Mouse (Mus musculus) megakaryocyte, embryonic 14.5 days (primary cell): ENCODE results near the gene Gtf2f1. TPM values are rescaled to one million over a fixed set of nuclear protein-coding genes. Genes with fewer than 3 reads are reported as not detected.
"Not testable (repeated sequence)": the region's sequence is repeated elsewhere in the genome, so short reads cannot be mapped to it uniquely, and the experiment has no call there.

Experiments used
- H3K27me3 ChIP-seq: replicated peaks from 2 replicates; pipeline ENCODE3; 2012; ENCODE audit warnings: inconsistent platforms
- H3K36me3 ChIP-seq: replicated peaks from 2 replicates; pipeline ENCODE3; 2012; ENCODE audit warnings: low read length, inconsistent platforms, mixed read lengths
- H3K4me1 ChIP-seq: 2 replicates; pipeline ENCODE4 v1.6.1; 2012; ENCODE audit warnings: inconsistent platforms
- H3K4me3 ChIP-seq: replicated peaks from 2 replicates; pipeline ENCODE3; 2012; ENCODE audit warnings: moderate library complexity, mild to moderate bottlenecking, inconsistent platforms
- H3K9me3 ChIP-seq: 2 replicates; pipeline ENCODE4 v1.6.1; 2012; ENCODE audit warnings: inconsistent platforms
- FLI1 ChIP-seq: IDR thresholded peaks from 2 replicates; pipeline ENCODE4 v1.6.1; 2012; ENCODE audit warnings: low read length, inconsistent platforms, mixed read lengths
- GATA1 ChIP-seq: IDR thresholded peaks from 3 replicates; pipeline ENCODE4 v1.6.1; 2012; ENCODE audit warnings: mixed read lengths, low read length, inconsistent platforms, borderline replicate concordance
- polyA plus RNA-seq: library from polyadenylated mRNA; stranded (reverse); fragments of >175 nt; gene quantifications from 2 replicates; pipeline ENCODE4 v1.2.3, GENCODE M21; 2012; ENCODE audit warnings: low replicate concordance; ENCODE audit not compliant: insufficient read depth

Gtf2f1 gene
- polyA plus RNA-seq: 61.0 and 154 TPM in 2 replicates

GRCm38 (mm10) chr17:57011236-57012141 is at the start of gene Gtf2f1, which contains the start of gene Gm17949:
Gtf2f1 (minus strand) TSS chr17:57011288.
Gm17949 (plus strand) TSS chr17:57011469.
- TF ChIP-seq FLI1 (peak; percentile 21; the same call in 1 of the 2 replicates), GATA1 (no peak)
- Histone ChIP-seq H3K4me1 (peaks cover 58% of the 10 kb centered on the region), H3K4me3 (peak within 1 kb of the TSS; percentile 93)

GRCm38 (mm10) chr17:57060231-57060801 is 49.2 kb upstream of the Gtf2f1 start:
- peak overlapping the region; percentile 91 for H3K4me3 ChIP-seq
- peaks cover 76% of the 10 kb centered on the region for H3K27me3 ChIP-seq
- TF ChIP-seq GATA1: 0 out of 3 replicates have a peak, but pooled peaks have one; percentile 20
- no peak for TF ChIP-seq FLI1

More at GRCm38 (mm10) chr17:57011236-57012141, at the start of gene Gtf2f1, which contains the start of gene Gm17949:
- H3K27me3 ChIP-seq: no peaks in the 10 kb centered on the region
- peaks cover 30% of the 10 kb centered on the region for H3K36me3 ChIP-seq
- H3K9me3 ChIP-seq: no peaks in the 10 kb centered on the region

GRCm38 (mm10) chr17:57059486-57059977 is 48.4 kb upstream of the Gtf2f1 start, which contains the start of gene Slc25a23:
Slc25a23 (minus strand) TSS chr17:57059863.
- peaks cover 73% of the 10 kb centered on the region for H3K27me3 ChIP-seq
- H3K36me3 ChIP-seq: no peaks in the 10 kb centered on the region
- H3K4me3 ChIP-seq: peak within 1 kb of the TSS; percentile 91
- TF ChIP-seq GATA1 (no peak), FLI1 (no peak)
- peaks cover 43% of the 10 kb centered on the region for H3K4me1 ChIP-seq
- no peaks in the 10 kb centered on the region for H3K9me3 ChIP-seq

More at GRCm38 (mm10) chr17:57060231-57060801, 49.2 kb upstream of the Gtf2f1 start:
- Histone ChIP-seq H3K9me3 (no peaks in the 10 kb centered on the region), H3K36me3 (peaks cover under 1% of the 10 kb centered on the region), H3K4me1 (peaks cover 47% of the 10 kb centered on the region)

GRCm38 (mm10) chr17:57058891-57059485 is 47.9 kb upstream of the Gtf2f1 start, which contains the start of gene Crb3:
Crb3 (plus strand) TSS chr17:57059105.
- Histone ChIP-seq H3K36me3 (no peaks in the 10 kb centered on the region), H3K4me3 (peak within 1 kb of the TSS; percentile 91), H3K9me3 (no peaks in the 10 kb centered on the region), H3K4me1 (peaks cover 40% of the 10 kb centered on the region), H3K27me3 (peaks cover 68% of the 10 kb centered on the region)
- TF ChIP-seq GATA1 (no peak), FLI1 (no peak)

- Histone ChIP-seq H3K9me3 (no peaks in the 10 kb centered on the region), H3K4me1 (peaks cover 25% of the 10 kb centered on the region), H3K4me3 (no peak overlapping the region), H3K27me3 (peaks cover 55% of the 10 kb centered on the region), H3K36me3 (no peaks in the 10 kb centered on the region)
- TF ChIP-seq GATA1: no peak
- no peak for TF ChIP-seq FLI1
Observed at GRCm38 (mm10) chr17:57056246-57056645, 45.2 kb upstream of the Gtf2f1 start.

GRCm38 (mm10) chr17:57051679-57052078 is 40.6 kb upstream of the Gtf2f1 start:
- peaks cover 17% of the 10 kb centered on the region for H3K27me3 ChIP-seq
- H3K9me3 ChIP-seq, H3K4me1 ChIP-seq, H3K4me3 ChIP-seq, H3K36me3 ChIP-seq: not testable (repeated sequence)

- no peak for TF ChIP-seq FLI1
- TF ChIP-seq GATA1: no peak
- Histone ChIP-seq H3K27me3 (peaks cover 23% of the 10 kb centered on the region), H3K9me3 (no peaks in the 10 kb centered on the region), H3K36me3 (no peaks in the 10 kb centered on the region), H3K4me3 (no peak overlapping the region), H3K4me1 (no peaks in the 10 kb centered on the region; the same call in none of the 2 replicates)
Observed at GRCm38 (mm10) chr17:57048816-57049215, 37.7 kb upstream of the Gtf2f1 start.

- H3K36me3 ChIP-seq: no peaks in the 10 kb centered on the region
- no peak overlapping the region for H3K4me3 ChIP-seq
- H3K9me3 ChIP-seq: no peaks in the 10 kb centered on the region
- peaks cover 21% of the 10 kb centered on the region for H3K27me3 ChIP-seq
- TF ChIP-seq GATA1 (no peak), FLI1 (no peak)
- H3K4me1 ChIP-seq: peaks cover 4% of the 10 kb centered on the region
Observed at GRCm38 (mm10) chr17:57047406-57047805, 36.3 kb upstream of the Gtf2f1 start.

- peaks cover 3% of the 10 kb centered on the region; the same call in 1 of the 2 replicates for H3K9me3 ChIP-seq
Observed at GRCm38 (mm10) chr17:57041554-57041953, 30.5 kb upstream of the Gtf2f1 start, which contains the start of gene Slc25a41. Slc25a41 (minus strand) TSS chr17:57041654.

More at GRCm38 (mm10) chr17:57041554-57041953, 30.5 kb upstream of the Gtf2f1 start, which contains the start of gene Slc25a41:
- no peak for TF ChIP-seq GATA1
- TF ChIP-seq FLI1: no peak
- peaks cover 30% of the 10 kb centered on the region for H3K4me1 ChIP-seq
- no peak within 1 kb of the TSS for H3K4me3 ChIP-seq
- H3K27me3 ChIP-seq: peaks cover 36% of the 10 kb centered on the region
- H3K36me3 ChIP-seq: no peaks in the 10 kb centered on the region
